Mouse (Mus musculus): ENCODE measurements around the gene Rgl2. TPM values are rescaled to one million over a fixed set of nuclear protein-coding genes. Genes with fewer than 3 reads are reported as not detected.

The Rgl2 gene
- polyA plus RNA-seq, 1 experiment from 2014 or later = 38.7 TPM

DNA sequence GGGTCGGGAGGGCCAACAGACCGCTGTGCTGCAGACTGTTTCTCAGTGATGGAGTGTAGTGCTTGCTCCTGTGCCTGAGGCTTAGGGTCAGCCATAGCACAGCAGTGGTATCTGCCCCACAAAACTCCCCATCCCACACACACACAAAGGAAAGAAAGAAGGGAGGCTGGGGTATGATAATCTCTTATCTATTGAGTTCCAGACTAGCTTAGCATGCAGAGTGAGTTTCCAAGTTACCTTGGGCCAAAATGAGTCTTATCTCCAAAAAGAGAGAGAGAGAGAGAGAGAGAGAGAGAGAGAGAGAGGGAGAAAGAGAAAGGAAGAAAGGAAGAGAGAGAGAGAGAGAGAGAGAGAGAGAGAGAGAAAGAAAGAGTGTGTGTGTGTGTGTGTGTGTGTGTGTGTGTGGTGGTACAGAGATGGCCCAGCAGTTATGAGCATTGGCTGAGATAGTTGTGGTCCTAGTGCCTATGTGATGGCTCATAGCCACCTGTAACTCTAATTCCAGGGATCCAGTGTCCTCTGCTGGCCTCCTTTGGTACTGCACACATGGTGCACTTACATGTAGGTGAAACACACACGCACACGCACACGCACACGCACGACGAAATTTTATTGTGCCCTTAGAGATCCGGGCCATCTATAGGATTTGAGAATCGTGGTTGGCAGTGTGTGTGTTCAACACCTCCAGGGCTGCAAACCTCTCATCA is 4.6 kb upstream of the Rgl2 start:
- DNase-seq (ENCODE audit: low spot score) (no peak), ATAC-seq (ENCODE audit: insufficient number of reproducible peaks, low FRiP score, low TSS enrichment, low read depth) (no peak)
- no peaks in the 10 kb centered on the region for H3K9me3 ChIP-seq (ENCODE audit: control insufficient read depth, low read length)
- H3K4me3 ChIP-seq (ENCODE audit: low read depth, low read length) = no peak overlapping the region
- H3K4me1 ChIP-seq (ENCODE audit: control insufficient read depth, insufficient read depth, low read length) = peaks cover 6% of the 10 kb centered on the region; the same call in 1 of the 2 replicates
- 0 out of 2 replicates have a peak, but pooled peaks cover 2% of the 10 kb centered on the region for H3K36me3 ChIP-seq (ENCODE audit: control insufficient read depth, insufficient read depth, low read length)
- no peak overlapping the region for H3K27ac ChIP-seq (replicated peaks; ENCODE audit: low read depth, low read length)
- 89% methylated on average over 10 of the region's 10 CpGs for WGBS
- no peak overlapping the region for H3K4me2 ChIP-seq (ENCODE audit: low read depth, severe bottlenecking)
- H3K27me3 ChIP-seq (ENCODE audit: control insufficient read depth, insufficient read depth, low read length) = no peaks in the 10 kb centered on the region
- H3K9ac ChIP-seq (ENCODE audit: low read length) = no peak overlapping the region

DNA sequence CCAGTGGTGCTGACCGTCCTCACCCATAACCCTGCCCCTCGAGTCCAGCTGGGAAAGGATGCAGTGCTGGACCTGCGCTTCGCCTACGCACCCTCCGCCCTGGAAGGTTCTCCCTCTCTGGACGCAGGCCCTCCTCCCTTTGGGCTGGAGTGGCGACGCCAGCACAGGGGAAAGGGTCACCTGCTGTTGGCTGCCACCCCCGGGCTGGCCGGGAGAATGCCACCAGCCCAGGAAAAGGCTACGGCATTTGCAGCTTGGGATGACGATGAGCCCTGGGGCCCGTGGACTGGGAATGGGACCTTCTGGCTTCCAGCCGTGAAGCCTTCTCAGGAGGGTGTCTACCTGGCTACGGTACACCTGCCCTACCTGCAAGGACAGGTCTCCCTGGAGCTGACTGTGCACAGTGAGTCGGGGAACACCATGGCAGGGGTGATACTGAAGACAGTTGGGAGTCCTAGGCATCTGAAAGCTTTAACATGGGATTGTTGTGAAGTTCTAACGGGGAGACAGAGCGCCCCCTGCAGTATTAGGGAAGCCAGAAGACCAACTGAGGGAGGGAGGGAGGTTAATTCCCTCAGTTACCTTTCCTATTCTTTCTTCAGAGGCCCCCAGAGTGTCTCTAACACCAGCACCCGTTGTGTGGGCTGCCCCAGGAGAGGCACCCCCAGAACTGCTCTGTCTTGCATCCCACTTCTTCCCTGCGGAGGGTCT is 3.8 kb upstream of the Rgl2 start:
- no peak for DNase-seq (ENCODE audit: low spot score)
- Histone ChIP-seq H3K4me2 (ENCODE audit: low read depth, severe bottlenecking) (no peak overlapping the region), H3K9ac (ENCODE audit: low read length) (no peak overlapping the region), H3K4me3 (ENCODE audit: low read depth, low read length) (no peak overlapping the region), H3K27ac (replicated peaks; ENCODE audit: low read depth, low read length) (no peak overlapping the region), H3K4me1 (ENCODE audit: control insufficient read depth, insufficient read depth, low read length) (0 out of 2 replicates have a peak, but pooled peaks cover 8% of the 10 kb centered on the region), H3K27me3 (ENCODE audit: control insufficient read depth, insufficient read depth, low read length) (no peaks in the 10 kb centered on the region), H3K36me3 (ENCODE audit: control insufficient read depth, insufficient read depth, low read length) (0 out of 2 replicates have a peak, but pooled peaks cover 2% of the 10 kb centered on the region), H3K9me3 (ENCODE audit: control insufficient read depth, low read length) (no peaks in the 10 kb centered on the region)
- WGBS = 81% methylated on average over 21 of the region's 21 CpGs
- ATAC-seq (ENCODE audit: insufficient number of reproducible peaks, low FRiP score, low TSS enrichment, low read depth) = no peak

DNA sequence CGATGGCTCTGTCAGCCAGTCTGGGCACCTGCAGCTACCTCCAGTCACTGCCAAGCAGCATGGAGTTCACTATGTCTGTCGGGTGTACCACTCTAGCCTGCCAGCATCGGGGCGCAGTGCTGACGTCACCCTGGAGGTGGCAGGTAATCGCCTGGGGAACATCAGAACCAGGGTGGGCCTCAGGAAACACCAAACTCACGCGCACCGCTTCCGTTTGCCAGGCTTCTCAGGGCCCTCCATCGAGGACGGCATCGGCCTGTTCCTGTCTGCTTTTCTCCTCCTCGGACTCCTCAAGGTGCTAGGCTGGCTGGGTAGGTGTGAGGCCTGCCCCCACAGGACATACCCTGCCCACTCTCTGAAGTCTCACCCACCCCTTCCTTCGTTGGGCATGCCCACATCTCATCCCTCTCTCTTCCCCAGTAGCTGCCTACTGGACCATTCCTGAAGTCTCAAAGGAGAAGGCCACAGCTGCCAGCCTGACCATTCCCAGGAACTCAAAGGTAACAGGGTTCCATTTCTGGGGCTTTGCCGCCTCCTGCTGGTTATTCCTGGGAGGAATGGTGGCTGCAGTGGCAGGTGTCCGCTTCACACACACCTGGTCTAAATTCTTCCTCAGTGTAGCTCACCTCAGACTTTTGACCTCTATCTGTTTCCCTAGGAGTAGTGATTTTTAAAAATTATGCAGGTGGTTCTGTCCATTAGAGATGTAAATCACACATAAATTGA is 3.0 kb upstream of the Rgl2 start:
- WGBS = 73% methylated on average over 17 of the region's 17 CpGs
- Histone ChIP-seq H3K9me3 (ENCODE audit: control insufficient read depth, low read length) (no peaks in the 10 kb centered on the region), H3K27ac (replicated peaks; ENCODE audit: low read depth, low read length) (no peak overlapping the region), H3K27me3 (ENCODE audit: control insufficient read depth, insufficient read depth, low read length) (no peaks in the 10 kb centered on the region), H3K36me3 (ENCODE audit: control insufficient read depth, insufficient read depth, low read length) (0 out of 2 replicates have a peak, but pooled peaks cover 2% of the 10 kb centered on the region), H3K4me3 (ENCODE audit: low read depth, low read length) (no peak overlapping the region), H3K4me2 (ENCODE audit: low read depth, severe bottlenecking) (no peak overlapping the region), H3K4me1 (ENCODE audit: control insufficient read depth, insufficient read depth, low read length) (peaks cover 14% of the 10 kb centered on the region), H3K9ac (ENCODE audit: low read length) (no peak overlapping the region)
- no peak for ATAC-seq (ENCODE audit: insufficient number of reproducible peaks, low FRiP score, low TSS enrichment, low read depth)
- peak; percentile 55 for DNase-seq (ENCODE audit: low spot score)

- Histone ChIP-seq H3K9me3 (ENCODE audit: control insufficient read depth, low read length) (no peaks in the 10 kb centered on the region), H3K4me2 (ENCODE audit: low read depth, severe bottlenecking) (peak overlapping the region; percentile 99), H3K27me3 (ENCODE audit: control insufficient read depth, insufficient read depth, low read length) (no peaks in the 10 kb centered on the region), H3K4me1 (ENCODE audit: control insufficient read depth, insufficient read depth, low read length) (peaks cover 15% of the 10 kb centered on the region), H3K9ac (ENCODE audit: low read length) (peak overlapping the region; percentile 73), H3K4me3 (ENCODE audit: low read depth, low read length) (peak overlapping the region; percentile 91), H3K27ac (replicated peaks; ENCODE audit: low read depth, low read length) (no peak overlapping the region), H3K36me3 (ENCODE audit: control insufficient read depth, insufficient read depth, low read length) (0 out of 2 replicates have a peak, but pooled peaks cover 2% of the 10 kb centered on the region)
- no peak for ATAC-seq (ENCODE audit: insufficient number of reproducible peaks, low FRiP score, low TSS enrichment, low read depth)
- WGBS = 64% methylated on average over 21 of the region's 21 CpGs
- no peak for DNase-seq (ENCODE audit: low spot score)
These were observed 944 bp upstream of the Rgl2 start for GRCm38 (mm10) chr17:33928251-33928947.

GRCm38 (mm10) chr17:33930280-33931158 is 1.2 kb downstream of the Rgl2 start:
- Histone ChIP-seq H3K27ac (replicated peaks; ENCODE audit: low read depth, low read length) (peak overlapping the region; percentile 87), H3K36me3 (ENCODE audit: control insufficient read depth, insufficient read depth, low read length) (0 out of 2 replicates have a peak, but pooled peaks cover 6% of the 10 kb centered on the region), H3K4me1 (ENCODE audit: control insufficient read depth, insufficient read depth, low read length) (peaks cover 15% of the 10 kb centered on the region), H3K4me3 (ENCODE audit: low read depth, low read length) (peak overlapping the region; percentile 91), H3K27me3 (ENCODE audit: control insufficient read depth, insufficient read depth, low read length) (no peaks in the 10 kb centered on the region), H3K4me2 (ENCODE audit: low read depth, severe bottlenecking) (peak overlapping the region; percentile 99), H3K9me3 (ENCODE audit: control insufficient read depth, low read length) (no peaks in the 10 kb centered on the region), H3K9ac (ENCODE audit: low read length) (peak overlapping the region; percentile 81)
- DNase-seq (ENCODE audit: low spot score) (no peak), ATAC-seq (ENCODE audit: insufficient number of reproducible peaks, low FRiP score, low TSS enrichment, low read depth) (no peak)
- WGBS = under 1% methylated on average over 42 of the region's 45 CpGs

DNA sequence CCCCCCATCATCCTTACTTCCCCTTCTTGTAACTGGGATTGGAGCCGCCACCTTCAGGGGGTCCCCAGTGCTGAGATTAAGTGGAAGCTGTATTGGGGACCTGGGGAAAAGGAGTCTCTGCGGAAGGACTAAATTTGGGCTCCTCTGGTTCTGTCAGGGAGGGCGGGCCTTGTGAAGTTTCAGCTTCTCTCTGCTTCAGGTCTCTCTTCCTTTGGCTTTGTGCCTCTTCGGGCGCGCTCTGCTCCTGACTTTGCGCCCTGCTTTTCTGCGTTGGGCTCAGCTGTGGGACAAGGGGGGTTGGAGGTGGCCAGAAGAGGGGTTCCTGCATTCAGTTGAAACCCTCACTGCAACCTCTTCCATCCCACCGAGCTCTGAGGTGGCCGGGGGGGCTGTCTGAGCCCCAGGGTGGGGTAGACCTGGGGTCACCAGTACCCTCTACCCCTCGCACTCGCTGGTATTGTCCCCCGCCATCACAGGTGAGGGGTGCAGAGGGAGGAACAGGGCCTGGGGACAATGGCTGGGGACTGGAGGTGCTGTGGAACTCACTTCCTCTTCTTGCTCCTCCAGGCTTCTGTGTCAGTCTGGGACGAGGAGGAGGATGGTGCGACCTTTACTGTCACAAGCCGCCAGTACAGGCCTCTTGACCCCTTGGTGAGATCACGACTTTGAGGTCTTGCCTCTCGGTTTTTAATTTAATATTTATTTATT is 2.0 kb downstream of the Rgl2 start:
- Histone ChIP-seq H3K27ac (replicated peaks; ENCODE audit: low read depth, low read length) (no peak overlapping the region), H3K4me2 (ENCODE audit: low read depth, severe bottlenecking) (peak overlapping the region; percentile 99), H3K4me1 (ENCODE audit: control insufficient read depth, insufficient read depth, low read length) (peaks cover 15% of the 10 kb centered on the region), H3K9me3 (ENCODE audit: control insufficient read depth, low read length) (no peaks in the 10 kb centered on the region), H3K27me3 (ENCODE audit: control insufficient read depth, insufficient read depth, low read length) (no peaks in the 10 kb centered on the region), H3K9ac (ENCODE audit: low read length) (peak overlapping the region; percentile 81), H3K4me3 (ENCODE audit: low read depth, low read length) (peak overlapping the region; percentile 91), H3K36me3 (ENCODE audit: control insufficient read depth, insufficient read depth, low read length) (0 out of 2 replicates have a peak, but pooled peaks cover 6% of the 10 kb centered on the region)
- WGBS = 32% methylated on average over 18 of the region's 18 CpGs
- DNase-seq (ENCODE audit: low spot score) (no peak), ATAC-seq (ENCODE audit: insufficient number of reproducible peaks, low FRiP score, low TSS enrichment, low read depth) (no peak)

DNA sequence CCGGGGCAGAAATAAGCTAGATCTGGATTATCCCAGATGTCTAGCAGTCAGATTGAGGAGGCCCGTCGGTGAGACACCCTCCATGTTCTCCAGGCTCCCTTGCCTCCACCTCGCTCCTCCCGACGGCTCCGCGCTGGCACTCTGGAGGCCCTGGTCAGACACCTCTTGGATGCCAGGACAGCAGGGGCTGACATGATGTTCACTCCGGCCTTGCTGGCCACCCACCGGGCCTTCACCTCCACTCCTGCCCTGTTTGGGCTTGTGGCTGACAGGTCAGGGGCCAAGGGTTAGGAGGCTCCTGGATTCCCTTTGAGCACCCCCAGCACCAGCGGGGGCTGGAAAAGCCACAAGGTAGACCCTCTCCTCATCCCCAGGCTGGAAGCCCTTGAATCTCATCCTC is 2.6 kb downstream of the Rgl2 start:
- Histone ChIP-seq H3K9me3 (ENCODE audit: control insufficient read depth, low read length) (no peaks in the 10 kb centered on the region), H3K4me1 (ENCODE audit: control insufficient read depth, insufficient read depth, low read length) (peaks cover 15% of the 10 kb centered on the region), H3K4me2 (ENCODE audit: low read depth, severe bottlenecking) (no peak overlapping the region), H3K4me3 (ENCODE audit: low read depth, low read length) (no peak overlapping the region), H3K9ac (ENCODE audit: low read length) (no peak overlapping the region), H3K27me3 (ENCODE audit: control insufficient read depth, insufficient read depth, low read length) (no peaks in the 10 kb centered on the region), H3K27ac (replicated peaks; ENCODE audit: low read depth, low read length) (no peak overlapping the region), H3K36me3 (ENCODE audit: control insufficient read depth, insufficient read depth, low read length) (peaks cover 7% of the 10 kb centered on the region; the same call in 1 of the 2 replicates)
- WGBS = 92% methylated on average over 11 of the region's 11 CpGs
- DNase-seq (ENCODE audit: low spot score) (no peak), ATAC-seq (ENCODE audit: insufficient number of reproducible peaks, low FRiP score, low TSS enrichment, low read depth) (no peak)
